Mouse (Mus musculus) ES-E14 (cell line): ENCODE data around the gene Mars.

ENCODE experiments used
- CHD2 ChIP-seq: IDR thresholded peaks from 2 replicates; pipeline ENCODE4 v1.6.1; 2014; ENCODE audit warnings: mild to moderate bottlenecking, low read depth, low read length, inconsistent platforms
- MAFK ChIP-seq: IDR thresholded peaks from 2 replicates; pipeline ENCODE4 v1.6.1; 2014; ENCODE audit warnings: mild to moderate bottlenecking, low read depth, low read length, inconsistent platforms; ENCODE audit not compliant: insufficient read depth
- ZC3H11A ChIP-seq: IDR thresholded peaks from 2 replicates; pipeline ENCODE4 v1.6.1; 2012; ENCODE audit warnings: low read depth, mild to moderate bottlenecking, inconsistent platforms, low read length, borderline replicate concordance
- ZNF384 ChIP-seq: IDR thresholded peaks from 2 replicates; pipeline ENCODE4 v1.6.1; 2012; ENCODE audit warnings: low read depth, low read length, inconsistent platforms

DNA sequence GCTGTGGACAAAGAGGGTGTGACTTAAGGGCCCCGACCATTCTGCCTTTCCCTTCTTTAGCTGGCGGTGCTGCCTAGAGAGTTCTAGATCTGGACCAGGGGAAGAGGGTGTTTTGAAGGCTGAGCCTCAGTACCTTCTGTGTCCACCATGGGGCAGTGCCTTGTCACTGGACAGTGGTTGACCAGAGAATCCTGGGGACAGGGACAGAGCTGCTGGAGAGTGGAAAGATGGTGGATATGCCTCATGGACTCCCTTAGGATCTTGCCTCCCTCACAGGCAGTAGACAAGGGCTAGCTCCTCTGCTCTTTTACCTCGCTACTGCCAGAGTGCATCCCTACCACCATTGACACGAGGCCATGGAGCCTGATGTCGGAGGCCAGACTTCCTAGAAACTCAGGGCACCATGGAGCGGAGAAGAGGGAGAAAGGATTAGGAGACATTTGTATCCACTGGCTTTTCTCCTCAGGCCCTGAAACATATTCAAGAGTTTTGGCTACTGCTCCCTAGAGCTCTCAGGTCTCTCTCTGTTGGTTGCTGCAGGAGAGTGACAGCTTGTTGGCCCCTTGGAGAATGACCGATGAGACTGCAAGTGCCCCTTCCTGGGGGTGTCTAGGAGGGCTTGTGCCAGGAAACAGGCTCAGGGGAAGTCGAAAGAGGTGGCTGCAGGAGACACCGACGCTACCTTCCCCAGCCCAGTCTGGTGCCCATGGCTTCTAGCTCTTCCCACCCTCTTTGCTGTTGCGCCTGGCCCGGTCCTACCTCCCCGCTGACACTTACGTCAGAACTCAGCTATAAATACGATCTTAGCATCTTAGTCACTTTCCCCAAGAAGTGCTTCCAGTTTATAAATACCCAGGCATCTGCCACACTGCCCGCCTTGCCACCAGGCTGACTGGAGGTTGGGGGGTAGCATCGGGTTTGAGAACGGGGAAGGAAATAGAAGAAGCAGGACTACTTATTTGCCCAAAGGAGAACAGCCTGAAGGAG lies 42.6 kb upstream of the Mars start, which contains the start of gene Inhbe:
- TF ChIP-seq ZNF384: no peak
- no peak for TF ChIP-seq CHD2
- TF ChIP-seq MAFK: no peak
- no peak for TF ChIP-seq ZC3H11A
